Mouse (Mus musculus): ENCODE results near the gene Egln1. TPM values are rescaled to one million over a fixed set of nuclear protein-coding genes. Genes with fewer than 3 reads are reported as not detected.

Gene Egln1
- total RNA-seq, 2 experiments from 2014 or later = 159 to 192 TPM

DNA sequence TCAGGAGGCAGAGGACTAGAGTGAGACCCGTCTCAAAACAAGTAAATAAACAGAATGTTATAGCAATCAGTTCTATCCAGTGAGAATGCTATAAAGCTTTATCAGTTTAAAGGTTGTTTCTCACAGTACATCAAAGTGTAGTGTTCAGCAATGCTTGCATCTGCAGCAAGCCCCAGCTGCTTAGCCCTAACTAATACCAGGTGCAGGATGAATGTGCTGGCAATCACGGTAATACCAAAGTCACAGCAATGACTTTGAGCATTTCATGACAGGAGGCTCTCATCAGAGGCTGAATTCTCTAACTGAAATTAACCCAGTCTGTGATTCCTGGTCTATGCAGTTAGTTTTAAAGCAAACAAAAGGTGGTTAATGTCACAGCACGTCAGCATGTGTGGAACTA is 56.5 kb downstream of the Egln1 start:
- H3K27ac ChIP-seq = no peak overlapping the region
- no peak overlapping the region for H3K4me3 ChIP-seq
- no peak for DNase-seq
- intact Hi-C loops (cut with DNase I) = no loop called here
- no peak for TF ChIP-seq CTCF (IDR thresholded peaks at IDR 0.05)

GRCm38 (mm10) chr8:124888385-124888784 is 60.7 kb downstream of the Egln1 start:
- Histone ChIP-seq H3K4me3 (no peak overlapping the region), H3K27ac (no peak overlapping the region)
- DNase-seq = no peak
- intact Hi-C loops (cut with DNase I) = no loop called here
- peak; percentile 40 for TF ChIP-seq CTCF (IDR thresholded peaks at IDR 0.05)

GRCm38 (mm10) chr8:124878946-124879526 is 70.1 kb downstream of the Egln1 start:
- intact Hi-C loops (cut with DNase I) = no loop called here

GRCm38 (mm10) chr8:124878141-124878540 is 71.0 kb downstream of the Egln1 start:
- no peak overlapping the region for H3K27ac ChIP-seq
- no peak overlapping the region for H3K4me3 ChIP-seq
- TF ChIP-seq CTCF (IDR thresholded peaks at IDR 0.05) = no peak
- no peak for DNase-seq
- intact Hi-C loops (cut with DNase I) = no loop called here

More at GRCm38 (mm10) chr8:124878946-124879526, 70.1 kb downstream of the Egln1 start:
- no peak overlapping the region for H3K27ac ChIP-seq
- H3K4me3 ChIP-seq = no peak overlapping the region
- no peak for TF ChIP-seq CTCF (IDR thresholded peaks at IDR 0.05)
- DNase-seq = no peak

GRCm38 (mm10) chr8:124872690-124873089 is 76.4 kb downstream of the Egln1 start:
- no peak overlapping the region for H3K27ac ChIP-seq
- no peak overlapping the region for H3K4me3 ChIP-seq
- intact Hi-C loops (cut with DNase I) = no loop called here
- no peak for TF ChIP-seq CTCF (IDR thresholded peaks at IDR 0.05)
- no peak for DNase-seq

GRCm38 (mm10) chr8:124872081-124872480 is 77.0 kb downstream of the Egln1 start:
- DNase-seq = no peak
- Histone ChIP-seq H3K27ac (no peak overlapping the region), H3K4me3 (no peak overlapping the region)
- no peak for TF ChIP-seq CTCF (IDR thresholded peaks at IDR 0.05)
- intact Hi-C loops (cut with DNase I) = no loop called here

GRCm38 (mm10) chr8:124871474-124871873 is 77.7 kb downstream of the Egln1 start:
- Histone ChIP-seq H3K4me3 (no peak overlapping the region), H3K27ac (no peak overlapping the region)
- TF ChIP-seq CTCF (IDR thresholded peaks at IDR 0.05) = no peak
- intact Hi-C loops (cut with DNase I) = no loop called here
- DNase-seq = no peak

DNA sequence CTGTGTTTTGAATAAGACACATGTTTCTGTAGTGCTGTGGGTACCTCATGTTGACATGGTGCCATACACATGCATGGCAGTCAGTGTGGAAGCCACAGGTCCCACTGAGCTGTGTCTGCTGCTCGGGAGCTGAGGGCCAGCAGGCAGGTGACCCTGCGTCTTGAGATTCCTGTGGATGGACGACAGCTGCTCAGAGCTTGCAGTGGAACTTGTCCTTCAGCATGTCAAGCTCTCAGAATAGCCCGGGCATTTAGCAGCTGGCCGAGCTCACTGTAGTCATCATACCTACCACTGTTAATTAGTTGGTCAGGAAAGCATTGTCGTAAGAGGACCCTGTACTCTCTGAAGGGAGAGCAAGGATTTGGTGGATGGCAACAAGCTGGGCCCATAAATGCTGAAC is 79.4 kb downstream of the Egln1 start:
- peak; percentile 67 for DNase-seq
- Histone ChIP-seq H3K4me3 (no peak overlapping the region), H3K27ac (peak overlapping the region; percentile 80)
- no peak for TF ChIP-seq CTCF (IDR thresholded peaks at IDR 0.05)
- intact Hi-C loops (cut with DNase I) = no loop called here

GRCm38 (mm10) chr8:124867126-124867525 is 82.0 kb downstream of the Egln1 start:
- intact Hi-C loops (cut with DNase I) = no loop called here
- Histone ChIP-seq H3K27ac (peak overlapping the region; percentile 16), H3K4me3 (no peak overlapping the region)
- TF ChIP-seq CTCF (IDR thresholded peaks at IDR 0.05) = no peak
- no peak for DNase-seq

DNA sequence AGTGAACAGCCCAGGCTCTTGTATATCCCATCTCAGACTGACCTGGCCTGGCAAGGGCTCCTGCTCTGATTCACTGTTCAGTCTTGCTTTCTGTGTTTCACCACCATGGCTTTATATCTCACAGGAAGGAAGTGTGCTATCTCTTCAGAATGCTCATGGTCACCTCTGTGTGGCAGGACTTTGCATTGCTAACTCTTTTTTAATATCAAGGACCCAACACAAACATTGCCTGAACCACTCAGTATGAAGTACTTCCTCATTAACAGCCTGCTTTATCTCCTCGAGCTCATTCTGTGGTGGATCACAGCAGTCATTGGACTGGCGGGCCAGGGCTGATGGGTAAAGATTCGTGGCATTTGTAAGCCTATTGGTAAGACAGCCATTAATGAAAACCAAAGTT is 82.5 kb downstream of the Egln1 start:
- H3K27ac ChIP-seq = no peak overlapping the region; the same call in 1 of the 2 replicates
- intact Hi-C loops (cut with DNase I) = no loop called here
- TF ChIP-seq CTCF (IDR thresholded peaks at IDR 0.05) = no peak

DNA sequence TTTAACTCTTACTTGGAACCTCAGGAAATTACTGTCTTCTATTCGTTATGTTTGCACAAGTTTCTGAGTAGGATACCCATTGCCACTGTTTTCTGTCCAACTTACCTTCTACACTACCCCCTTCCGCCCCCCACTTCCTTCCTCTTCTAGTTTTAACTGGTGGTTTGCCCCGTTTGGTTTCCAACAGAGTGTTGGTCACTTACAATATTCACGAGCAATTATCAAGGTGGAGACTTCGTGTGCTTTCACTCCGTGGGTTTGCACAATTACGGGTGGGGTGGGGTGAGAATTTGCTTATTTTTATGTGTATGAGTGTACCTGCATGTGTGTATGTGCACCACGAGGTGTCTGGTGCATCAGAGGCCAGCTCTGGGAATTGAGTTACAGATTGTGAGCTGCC is 85.4 kb downstream of the Egln1 start:
- intact Hi-C loops (cut with DNase I) = loop anchor here (2.0 kb wide), 1 partner anchor 149 kb away; the partner anchor contains the start of gene Tsnax
- TF ChIP-seq CTCF (IDR thresholded peaks at IDR 0.05) = no peak
- no peak for DNase-seq
- H3K4me3 ChIP-seq = peak overlapping the region; percentile 77
- peak overlapping the region; percentile 90 for H3K27ac ChIP-seq

More for the DNA sequence above, 82.5 kb downstream of the Egln1 start:
- no peak for DNase-seq
- H3K4me3 ChIP-seq = no peak overlapping the region

GRCm38 (mm10) chr8:124863163-124863677 is 85.9 kb downstream of the Egln1 start:
- intact Hi-C loops (cut with DNase I) = loop anchor here (2.0 kb wide), 1 partner anchor 150 kb away; the partner anchor contains the start of gene Tsnax
- 0 out of 2 replicates have a peak, but pooled peaks have one; percentile 16 for TF ChIP-seq CTCF (IDR thresholded peaks at IDR 0.05)
- no peak for DNase-seq
- H3K4me3 ChIP-seq = peak overlapping the region; percentile 77
- H3K27ac ChIP-seq = peak overlapping the region; percentile 90

DNA sequence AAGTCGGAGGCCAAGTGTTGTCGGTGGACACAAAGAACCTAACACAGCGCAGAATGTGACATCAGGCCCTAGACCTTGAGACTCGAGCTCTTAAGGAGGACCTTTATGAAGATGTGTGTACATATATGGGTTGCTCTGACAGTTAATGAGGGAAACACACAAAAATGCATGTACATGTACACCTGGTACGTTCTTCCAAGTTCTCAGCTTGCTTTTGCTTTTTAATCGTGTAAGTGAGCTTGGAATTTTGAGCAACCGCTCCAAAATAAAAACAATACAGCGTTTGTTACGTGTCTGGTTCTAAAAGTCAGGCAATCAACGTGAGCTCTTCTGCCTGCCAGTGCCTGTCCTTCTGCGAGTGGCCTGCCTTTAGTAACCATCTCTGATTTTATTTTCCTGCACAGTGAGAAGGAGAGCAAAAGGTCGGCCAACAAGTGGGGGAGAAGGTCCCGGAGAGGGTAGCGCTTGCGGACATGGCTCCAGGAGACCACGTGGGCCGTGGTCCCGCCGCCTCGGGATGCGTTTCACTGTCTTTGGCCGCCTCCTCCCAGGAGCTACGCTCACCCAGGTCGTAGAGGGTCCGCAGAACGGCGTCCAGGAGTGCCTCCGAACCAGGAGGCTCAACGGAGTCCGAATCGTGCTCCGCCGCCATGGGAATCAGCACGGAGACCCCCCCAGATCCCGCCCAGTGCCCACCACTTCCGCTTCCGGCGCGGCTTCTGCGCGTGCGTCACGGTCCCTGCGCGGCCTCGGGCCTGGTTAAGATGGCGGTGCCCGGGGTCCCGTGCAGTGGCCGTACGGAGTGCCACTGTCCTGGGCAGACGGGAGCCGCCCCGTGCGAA is 86.6 kb downstream of the Egln1 start, which contains the start of the genes Gnpat and 2810004N23Rik:
Gene Gnpat, plus strand, starts transcription at position 713 of the 842 bp plus-strand sequence.
Gene 2810004N23Rik, minus strand, starts transcription at position 800 of the 842 bp plus-strand sequence.
- no peak; the same call in 1 of the 2 replicates for TF ChIP-seq CTCF (IDR thresholded peaks at IDR 0.05)
- intact Hi-C loops (cut with DNase I) = loop anchor here (2.0 kb wide), 1 partner anchor 150 kb away; the partner anchor contains the start of gene Tsnax
- Histone ChIP-seq H3K27ac (peak within 1 kb of the TSS; percentile 90), H3K4me3 (peak within 1 kb of the TSS; percentile 77)
- DNase-seq = peak; percentile 96

All from gastrocnemius, adult 2 months (tissue).